8 mouse cellular contexts compared by ENCODE assay signal in genomic region chr11:3347091-3347834, GRCm38 (mm10). TPM values are rescaled to one million over a fixed set of nuclear protein-coding genes. Genes with fewer than 3 reads are reported as not detected.
DNase-seq lines count a peak whose midpoint lies in the region; ATAC-seq lines count a peak whose summit lies in the region.

No protein-coding gene starts in this region.

- no peaks in the 10 kb centered on the region for H3K9me3 ChIP-seq in hindbrain, embryonic 14.5 days (ENCODE audit: control insufficient read depth, low read length)

- H3K36me3 ChIP-seq in hindbrain, embryonic 14.5 days (replicated peaks; ENCODE audit: control insufficient read depth, insufficient read depth): peaks cover 93% of the 10 kb centered on the region

- 0 out of 2 replicates have a peak overlapping the region, but pooled peaks have one; percentile 14 for H3K27ac ChIP-seq in hindbrain, embryonic 14.5 days

- H3K4me2 ChIP-seq in hindbrain, embryonic 14.5 days (replicated peaks): no peak overlapping the region

- H3K27me3 ChIP-seq in hindbrain, embryonic 14.5 days (ENCODE audit: control insufficient read depth, insufficient read depth, low read length): no peaks in the 10 kb centered on the region

- no peak overlapping the region for H3K9ac ChIP-seq in hindbrain, embryonic 14.5 days

- H3K4me3 ChIP-seq in hindbrain, embryonic 14.5 days (replicated peaks; ENCODE audit: low read length): no peak overlapping the region

- H3K4me1 ChIP-seq in hindbrain, embryonic 14.5 days (replicated peaks; ENCODE audit: control insufficient read depth, insufficient read depth, low read length): no peaks in the 10 kb centered on the region; the same call in 1 of the 2 replicates

- 59% methylated on average over 12 of the region's 12 CpGs for WGBS in hindbrain, embryonic 14.5 days

- ATAC-seq in hindbrain, embryonic 14.5 days (ENCODE audit: low FRiP score): peak; percentile 71; the same call in 1 of the 2 replicates

- DNase-seq in T-cell, adult 2 months (ENCODE audit: low spot score): peak; percentile 85
- peak; percentile 91 to 96 for DNase-seq in cerebellum, postnatal 25 days
- DNase-seq in frontal cortex, postnatal 36 days (ENCODE audit: low spot score in 2 of 2): peak; percentile 82 to 83
- peak; percentile 85 for DNase-seq in hindbrain, embryonic 14.5 days (ENCODE audit: low spot score)
- peak; percentile 74 to 91 for DNase-seq in layer of hippocampus, postnatal 25 days (ENCODE audit: extremely low spot score in 1 of 2, low spot score in 1 of 2)
- DNase-seq in lung, postnatal 25 days (ENCODE audit: low spot score): peak; percentile 89
- peak; percentile 92 for DNase-seq in retina, postnatal 1 day
- DNase-seq in thymus, postnatal 4 days: peak; percentile 94

RNA-seq across cellular contexts. Expression of gene Pik3ip1, which starts 17.1 kb away (rescaled TPM):
- polyA plus RNA-seq in hindbrain, embryonic 14.5 days (2014; fragmentation: Nextera tagmentation; extraction: Ambion mirVana): 20.9 and 21.3 TPM in 2 replicates
- total RNA-seq in layer of hippocampus, postnatal 25 days (2021): 10 to 100 TPM; 29.1 to 38.2 TPM

RNA-seq across cellular contexts. Expression of gene Patz1, which starts 58.6 kb away (rescaled TPM):
- polyA plus RNA-seq in hindbrain, embryonic 14.5 days (2014; fragmentation: Nextera tagmentation; extraction: Ambion mirVana): 47.6 and 50.4 TPM in 2 replicates
- total RNA-seq in layer of hippocampus, postnatal 25 days (2021): 10 to 100 TPM; 53.4 to 56.4 TPM
